ENCODE assay signal across 8 mouse cellular contexts in the genomic region with DNA sequence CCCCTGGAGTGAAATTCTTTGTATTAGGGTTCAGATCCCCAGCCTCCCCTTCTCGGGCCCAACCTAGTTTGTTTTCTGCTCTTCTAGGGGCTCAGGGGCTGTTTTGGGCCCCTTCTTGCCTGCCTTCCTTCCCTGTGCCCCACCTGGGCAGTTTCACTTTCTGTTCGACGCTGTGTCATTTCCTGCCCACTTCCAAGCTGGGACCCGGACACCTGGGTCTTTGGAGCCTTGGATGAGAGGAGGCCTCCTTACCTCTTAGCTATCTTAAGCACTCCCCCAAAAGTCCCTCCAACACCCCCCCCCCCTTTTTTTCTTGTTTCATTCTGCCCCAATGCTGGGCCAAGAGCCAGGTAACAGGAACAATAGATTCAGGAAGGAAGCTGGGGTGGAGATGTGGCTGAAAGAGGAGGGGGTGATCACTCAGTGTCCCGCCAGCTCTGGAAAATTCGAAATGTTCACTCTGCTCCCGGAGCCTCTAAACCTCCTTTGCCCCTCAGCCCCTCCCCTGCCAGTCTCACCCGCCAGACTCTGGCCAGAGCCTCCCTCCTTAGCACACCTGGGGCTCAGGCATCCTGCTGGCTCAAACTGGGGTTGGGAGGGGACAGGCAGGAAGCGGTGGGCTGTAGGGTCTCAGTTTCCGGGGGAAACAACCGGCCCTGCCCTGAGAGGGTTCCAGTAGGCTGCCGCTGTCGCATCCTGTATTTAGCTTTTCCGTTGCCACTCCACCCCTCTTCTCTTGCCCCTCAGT. TPM values are rescaled to one million over a fixed set of nuclear protein-coding genes. Genes with fewer than 3 reads are reported as not detected.
DNase-seq lines count a peak whose midpoint lies in the region; ATAC-seq lines count a peak whose summit lies in the region.

No protein-coding gene starts in this region.

- no peaks in the 10 kb centered on the region for H3K9me3 ChIP-seq in forebrain, embryonic 14.5 days (replicated peaks; ENCODE audit: control insufficient read depth, low read length)
- no peaks in the 10 kb centered on the region for H3K9me3 ChIP-seq in hindbrain, embryonic 16.5 days (ENCODE audit: control insufficient read depth, low read length)
- H3K9me3 ChIP-seq in liver, embryonic 13.5 days (replicated peaks) = no peaks in the 10 kb centered on the region

- peak; percentile 26 for DNase-seq in embryo, embryonic 10 days (ENCODE audit: low spot score)
- no peak for DNase-seq in embryo, embryonic 10.5 days (ENCODE audit: low spot score)
- no peak for DNase-seq in forebrain, embryonic 14.5 days (ENCODE audit: low spot score)
- DNase-seq in liver, embryonic 13.5 days = no peak
- peak; percentile 39 to 45 for DNase-seq in natural killer cell, adult 2 months (ENCODE audit: low spot score in 2 of 2)
- DNase-seq in right cerebral cortex, adult 2 months (ENCODE audit: low spot score in 2 of 2) = no peak
- no peak for DNase-seq in left cerebral cortex, postnatal 4 days

- H3K4me1 ChIP-seq in forebrain, embryonic 14.5 days (ENCODE audit: control insufficient read depth, insufficient read depth, low read length) = peaks cover 11% of the 10 kb centered on the region; the same call in 1 of the 2 replicates
- peaks cover 21% of the 10 kb centered on the region for H3K4me1 ChIP-seq in hindbrain, embryonic 16.5 days (ENCODE audit: control insufficient read depth, insufficient read depth, low read depth, low read length)
- peaks cover 51% of the 10 kb centered on the region for H3K4me1 ChIP-seq in liver, embryonic 13.5 days (replicated peaks)

- 39% methylated on average over 14 of the region's 14 CpGs for WGBS in forebrain, embryonic 14.5 days
- 41% methylated on average over 14 of the region's 14 CpGs for WGBS in hindbrain, embryonic 16.5 days
- whole genome bisulfite sequencing in liver, embryonic 13.5 days (ENCODE audit: insufficient replicate concordance) = 7% methylated on average over 14 of the region's 14 CpGs

- H3K27ac ChIP-seq in forebrain, embryonic 14.5 days (ENCODE audit: low read depth, low read length) = no peak overlapping the region
- H3K27ac ChIP-seq in hindbrain, embryonic 16.5 days (ENCODE audit: low read depth, low read length) = peak overlapping the region; percentile 42; the same call in 1 of the 2 replicates
- peak overlapping the region; percentile 63 for H3K27ac ChIP-seq in liver, embryonic 13.5 days

- H3K36me3 ChIP-seq in forebrain, embryonic 14.5 days (ENCODE audit: control insufficient read depth, insufficient read depth, low read length) = peaks cover 22% of the 10 kb centered on the region
- peaks cover 8% of the 10 kb centered on the region for H3K36me3 ChIP-seq in hindbrain, embryonic 16.5 days (ENCODE audit: control insufficient read depth, insufficient read depth, low read length)
- H3K36me3 ChIP-seq in liver, embryonic 13.5 days = peaks cover 27% of the 10 kb centered on the region

- H3K27me3 ChIP-seq in forebrain, embryonic 14.5 days (replicated peaks; ENCODE audit: control insufficient read depth, insufficient read depth, low read length) = no peaks in the 10 kb centered on the region
- H3K27me3 ChIP-seq in hindbrain, embryonic 16.5 days (replicated peaks; ENCODE audit: control insufficient read depth, insufficient read depth, low read length) = no peaks in the 10 kb centered on the region
- H3K27me3 ChIP-seq in liver, embryonic 13.5 days = no peaks in the 10 kb centered on the region

- ATAC-seq in forebrain, embryonic 14.5 days = no peak
- no peak for ATAC-seq in hindbrain, embryonic 16.5 days
- ATAC-seq in liver, embryonic 13.5 days (ENCODE audit: low read depth) = no peak

- no peak overlapping the region for H3K4me3 ChIP-seq in forebrain, embryonic 14.5 days (ENCODE audit: low read depth, low read length)
- H3K4me3 ChIP-seq in hindbrain, embryonic 16.5 days (ENCODE audit: low read length) = peak overlapping the region; percentile 23
- H3K4me3 ChIP-seq in liver, embryonic 13.5 days (replicated peaks) = peak overlapping the region; percentile 73

- H3K4me2 ChIP-seq in forebrain, embryonic 14.5 days (ENCODE audit: low read length) = peak overlapping the region; percentile 67; the same call in 1 of the 2 replicates
- peak overlapping the region; percentile 35 for H3K4me2 ChIP-seq in hindbrain, embryonic 16.5 days (ENCODE audit: low read length)
- H3K4me2 ChIP-seq in liver, embryonic 13.5 days = peak overlapping the region; percentile 100

- intact Hi-C loops in left cerebral cortex, postnatal 4 days (cut with DNase I) = no loop called here

- H3K9ac ChIP-seq in forebrain, embryonic 14.5 days (ENCODE audit: low read length) = peak overlapping the region; percentile 40; the same call in 1 of the 2 replicates
- H3K9ac ChIP-seq in hindbrain, embryonic 16.5 days (ENCODE audit: low read depth, low read length) = peak overlapping the region; percentile 23; the same call in 1 of the 2 replicates
- H3K9ac ChIP-seq in liver, embryonic 13.5 days = peak overlapping the region; percentile 84

RNA-seq across cellular contexts. Expression of gene Prkd2, which starts 2.5 kb away (rescaled TPM):
- polyA plus RNA-seq in forebrain, embryonic 14.5 days (2014; fragmentation: Nextera tagmentation; extraction: Ambion mirVana) = 4.5 and 6.7 TPM in 2 replicates
- polyA plus RNA-seq in hindbrain, embryonic 16.5 days (2015; fragmentation: Nextera tagmentation; extraction: Ambion mirVana) = 5.2 and 6.5 TPM in 2 replicates
- polyA plus RNA-seq in liver, embryonic 13.5 days (2015; fragmentation: Nextera tagmentation; extraction: Ambion mirVana) = 2.7 and 3.5 TPM in 2 replicates
- 1 to 10 TPM; 9.1 to 9.5 TPM for total RNA-seq in left cerebral cortex, postnatal 4 days (2021)

RNA-seq across cellular contexts. Expression of gene Fkrp, which starts 28.7 kb away (rescaled TPM):
- 26.4 and 30.3 TPM in 2 replicates for polyA plus RNA-seq in forebrain, embryonic 14.5 days (2014; fragmentation: Nextera tagmentation; extraction: Ambion mirVana)
- polyA plus RNA-seq in hindbrain, embryonic 16.5 days (2015; fragmentation: Nextera tagmentation; extraction: Ambion mirVana) = 46.9 and 48.4 TPM in 2 replicates
- polyA plus RNA-seq in liver, embryonic 13.5 days (2015; fragmentation: Nextera tagmentation; extraction: Ambion mirVana) = 10.0 and 10.7 TPM in 2 replicates
- total RNA-seq in left cerebral cortex, postnatal 4 days (2021) = 10 to 100 TPM; 35.8 to 38.9 TPM

RNA-seq across cellular contexts. Expression of gene Strn4, which starts 29.6 kb away (rescaled TPM):
- polyA plus RNA-seq in forebrain, embryonic 14.5 days (2014; fragmentation: Nextera tagmentation; extraction: Ambion mirVana) = 175 and 186 TPM in 2 replicates
- polyA plus RNA-seq in hindbrain, embryonic 16.5 days (2015; fragmentation: Nextera tagmentation; extraction: Ambion mirVana) = 159 and 170 TPM in 2 replicates
- polyA plus RNA-seq in liver, embryonic 13.5 days (2015; fragmentation: Nextera tagmentation; extraction: Ambion mirVana) = 32.8 and 34.0 TPM in 2 replicates
- total RNA-seq in left cerebral cortex, postnatal 4 days (2021) = 100 to 1,000 TPM; 223 to 229 TPM

RNA-seq across cellular contexts. Expression of gene Dact3, which starts 29.9 kb away (rescaled TPM):
- polyA plus RNA-seq in forebrain, embryonic 14.5 days (2014; fragmentation: Nextera tagmentation; extraction: Ambion mirVana) = 3.5 and 4.4 TPM in 2 replicates
- 2.9 and 3.5 TPM in 2 replicates for polyA plus RNA-seq in hindbrain, embryonic 16.5 days (2015; fragmentation: Nextera tagmentation; extraction: Ambion mirVana)
- polyA plus RNA-seq in liver, embryonic 13.5 days (2015; fragmentation: Nextera tagmentation; extraction: Ambion mirVana) = 0.15 and 0.17 TPM in 2 replicates
- 10 to 100 TPM; 57.6 to 61.8 TPM for total RNA-seq in left cerebral cortex, postnatal 4 days (2021)

RNA-seq across cellular contexts. Expression of gene Gng8, which starts 46.3 kb away (rescaled TPM):
- polyA plus RNA-seq in forebrain, embryonic 14.5 days (2014; fragmentation: Nextera tagmentation; extraction: Ambion mirVana) = 9.8 and 11.0 TPM in 2 replicates
- polyA plus RNA-seq in hindbrain, embryonic 16.5 days (2015; fragmentation: Nextera tagmentation; extraction: Ambion mirVana) = 1.5 and 1.6 TPM in 2 replicates
- polyA plus RNA-seq in liver, embryonic 13.5 days (2015; fragmentation: Nextera tagmentation; extraction: Ambion mirVana) = 0.67 and 0.81 TPM in 2 replicates
- 1 to 10 TPM; 1.2 to 1.7 TPM for total RNA-seq in left cerebral cortex, postnatal 4 days (2021)

Comparison
In these comparisons a context has a peak if more than half of its experiments do, and no peak if none do; other contexts are left out.
1. DNase-seq: peak in embryo, embryonic 10 days (single experiment) and natural killer cell, adult 2 months (2 of 2); none in embryo, embryonic 10.5 days (single experiment), forebrain, embryonic 14.5 days (single experiment), liver, embryonic 13.5 days (single experiment), right cerebral cortex, adult 2 months (0 of 2) and left cerebral cortex, postnatal 4 days (single experiment).
2. H3K4me2 ChIP-seq: peak in every context shown above with its lines; median percentile 100 in liver, embryonic 13.5 days; 67 in forebrain, embryonic 14.5 days; 35 in hindbrain, embryonic 16.5 days.
3. H3K9ac ChIP-seq: peak in every context shown above with its lines; median percentile 84 in liver, embryonic 13.5 days; 40 in forebrain, embryonic 14.5 days; 23 in hindbrain, embryonic 16.5 days.